Mouse (Mus musculus): ENCODE results near the gene B230307C23Rik.

DNA sequence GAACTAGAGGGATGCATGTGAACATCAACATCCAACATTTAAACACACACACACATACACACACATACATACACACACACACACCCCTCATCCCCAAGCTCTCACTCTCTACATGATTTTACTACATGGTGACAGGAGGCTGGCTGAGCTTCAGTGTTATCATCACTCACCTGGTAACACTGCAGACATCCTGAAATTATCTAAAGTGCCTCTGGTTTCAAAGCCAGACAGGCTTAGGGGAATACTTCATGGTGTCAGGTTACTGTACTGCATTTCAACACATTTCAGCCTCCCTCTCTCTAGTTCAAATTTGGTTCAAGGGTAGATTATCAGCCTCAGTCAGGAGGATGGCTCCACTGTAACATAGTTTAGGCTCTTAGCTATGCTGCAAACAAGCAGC, 39.5 kb upstream of the B230307C23Rik start:
- no peak for TF ChIP-seq CTCF (IDR thresholded peaks at IDR 0.05)
- 0 out of 2 replicates have a peak, but pooled peaks have one; percentile 11 for TF ChIP-seq POLR2A (IDR thresholded peaks at IDR 0.05; ENCODE audit: insufficient read depth, low read depth, low read length)

Data from heart, adult 2 months (tissue).